In the genomic region with DNA sequence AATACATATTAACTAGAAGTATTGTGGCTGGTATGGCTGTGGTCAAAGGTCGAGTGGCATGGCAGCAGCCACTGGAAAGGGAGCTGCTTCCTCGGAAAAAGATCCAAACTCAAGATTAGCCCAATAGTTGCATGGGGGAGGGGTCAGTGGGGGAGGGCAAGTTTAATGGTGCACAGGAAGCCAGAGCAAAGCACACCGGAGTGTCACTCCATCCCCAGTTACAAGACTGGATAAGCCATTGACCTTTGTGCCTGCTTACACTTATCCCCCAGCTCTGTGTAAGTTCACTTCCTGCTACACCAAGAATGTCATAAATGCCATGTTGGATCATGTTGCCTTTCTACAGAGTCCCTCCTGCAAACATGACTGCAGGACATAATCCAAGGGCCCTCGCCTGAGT, we compare ENCODE assay signal across 18 mouse cellular contexts. TPM values are rescaled to one million over a fixed set of nuclear protein-coding genes. Genes with fewer than 3 reads are reported as not detected.
DNase-seq lines count a peak whose midpoint lies in the region; ATAC-seq and TF ChIP-seq lines count a peak whose summit lies in the region.
"Had no signal": no experiment of that assay in that cellular context is flagged by ENCODE, and none has a peak within 500 bp of the region (broad histone marks: within the 10 kb centered on the region; RNA-seq: fewer than 3 reads in every experiment).

No protein-coding gene starts in this region.

- no peak for TF ChIP-seq EP300 in stomach, postnatal 0 days (optimal IDR thresholded peaks at IDR 0.05)

- H3K4me1 ChIP-seq in midbrain, embryonic 13.5 days (replicated peaks): peaks cover 91% of the 10 kb centered on the region
- H3K4me1 ChIP-seq in midbrain, embryonic 16.5 days (ENCODE audit: control insufficient read depth, insufficient read depth, low read length): peaks cover 37% of the 10 kb centered on the region
- H3K4me1 ChIP-seq in kidney, embryonic 14.5 days (ENCODE audit: control insufficient read depth, insufficient read depth, low read length): peaks cover 31% of the 10 kb centered on the region
- H3K4me1 ChIP-seq in liver, embryonic 11.5 days (replicated peaks; ENCODE audit: control insufficient read depth, insufficient read depth, low read length): peaks cover 16% of the 10 kb centered on the region
- peaks cover 16% of the 10 kb centered on the region for H3K4me1 ChIP-seq in stomach, postnatal 0 days (replicated peaks; ENCODE audit: control insufficient read depth, insufficient read depth)

- H3K27ac ChIP-seq in midbrain, embryonic 13.5 days: no peak overlapping the region
- H3K27ac ChIP-seq in midbrain, embryonic 16.5 days (ENCODE audit: low read length): no peak overlapping the region
- 0 out of 2 replicates have a peak overlapping the region, but pooled peaks have one; percentile 9 for H3K27ac ChIP-seq in kidney, embryonic 14.5 days (ENCODE audit: low read depth, low read length)
- no peak overlapping the region for H3K27ac ChIP-seq in liver, embryonic 11.5 days (ENCODE audit: low read depth, low read length)
- no peak overlapping the region for H3K27ac ChIP-seq in stomach, postnatal 0 days (replicated peaks)
- H3K27ac ChIP-seq: embryonic facial prominence, embryonic 13.5 days; forebrain, embryonic 12.5 days; gastrocnemius, adult 2 months; layer of hippocampus, adult 2 months had no signal

- WGBS in midbrain, embryonic 13.5 days: 44% methylated on average over 4 of the region's 4 CpGs
- WGBS in midbrain, embryonic 16.5 days: 47% methylated on average over 4 of the region's 4 CpGs
- WGBS in kidney, embryonic 14.5 days: 31% methylated on average over 4 of the region's 4 CpGs
- 42% methylated on average over 4 of the region's 4 CpGs for WGBS in liver, embryonic 11.5 days
- WGBS in stomach, postnatal 0 days: 37% methylated on average over 4 of the region's 4 CpGs

- H3K4me3 ChIP-seq in midbrain, embryonic 13.5 days (replicated peaks): no peak overlapping the region
- no peak overlapping the region for H3K4me3 ChIP-seq in midbrain, embryonic 16.5 days (ENCODE audit: low read depth, low read length)
- H3K4me3 ChIP-seq in kidney, embryonic 14.5 days (ENCODE audit: low read length): no peak overlapping the region
- H3K4me3 ChIP-seq in liver, embryonic 11.5 days (ENCODE audit: low read depth, low read length): no peak overlapping the region
- H3K4me3 ChIP-seq in stomach, postnatal 0 days (ENCODE audit: low read depth, low read length): no peak overlapping the region
- H3K4me3 ChIP-seq: embryonic facial prominence, embryonic 13.5 days; forebrain, embryonic 12.5 days; gastrocnemius, adult 2 months; layer of hippocampus, adult 2 months had no signal

- H3K36me3 ChIP-seq in midbrain, embryonic 13.5 days: peaks cover 52% of the 10 kb centered on the region
- peaks cover 14% of the 10 kb centered on the region for H3K36me3 ChIP-seq in midbrain, embryonic 16.5 days (ENCODE audit: control insufficient read depth, insufficient read depth, low read length)
- peaks cover 38% of the 10 kb centered on the region for H3K36me3 ChIP-seq in kidney, embryonic 14.5 days (ENCODE audit: control insufficient read depth, insufficient read depth, low read length)
- peaks cover 8% of the 10 kb centered on the region for H3K36me3 ChIP-seq in liver, embryonic 11.5 days (ENCODE audit: control insufficient read depth, insufficient read depth, low read length)
- peaks cover 14% of the 10 kb centered on the region for H3K36me3 ChIP-seq in stomach, postnatal 0 days (ENCODE audit: control insufficient read depth, insufficient read depth, low read length)

- TF ChIP-seq CTCF in stomach, postnatal 0 days (IDR thresholded peaks at IDR 0.05; ENCODE audit: low read depth): no peak

- no peak for DNase-seq in liver, embryonic 11.5 days (ENCODE audit: low spot score)
- DNase-seq in stomach, postnatal 0 days (ENCODE audit: low spot score): peak; percentile 32
- no peak for DNase-seq in spleen, postnatal 4 days (ENCODE audit: low spot score in 2 of 2)
- DNase-seq in spleen, postnatal 10 days (ENCODE audit: low spot score in 2 of 2): no peak
- no peak for DNase-seq in lung, adult 18-20 months
- DNase-seq: B cell, adult 2 months; cerebellum, adult 8-10 months; gastrocnemius, adult 2 months; lung, postnatal 14 days; right cerebral cortex, adult 18-20 months had no signal

- H3K9me3 ChIP-seq in midbrain, embryonic 13.5 days: no peaks in the 10 kb centered on the region
- no peaks in the 10 kb centered on the region for H3K9me3 ChIP-seq in midbrain, embryonic 16.5 days (replicated peaks; ENCODE audit: control insufficient read depth, low read length, poor library complexity, severe bottlenecking)
- H3K9me3 ChIP-seq in kidney, embryonic 14.5 days (ENCODE audit: control insufficient read depth, low read length): no peaks in the 10 kb centered on the region
- no peaks in the 10 kb centered on the region for H3K9me3 ChIP-seq in liver, embryonic 11.5 days (ENCODE audit: control insufficient read depth, low read length)
- H3K9me3 ChIP-seq in stomach, postnatal 0 days (ENCODE audit: control insufficient read depth, low read length): no peaks in the 10 kb centered on the region
- H3K9me3 ChIP-seq: embryonic facial prominence, embryonic 13.5 days; forebrain, embryonic 12.5 days had no signal

- no peaks in the 10 kb centered on the region for H3K27me3 ChIP-seq in midbrain, embryonic 13.5 days
- H3K27me3 ChIP-seq in midbrain, embryonic 16.5 days (ENCODE audit: control insufficient read depth, insufficient read depth, low read depth, low read length): no peaks in the 10 kb centered on the region
- H3K27me3 ChIP-seq in kidney, embryonic 14.5 days (ENCODE audit: control insufficient read depth, insufficient read depth, low read length): no peaks in the 10 kb centered on the region; the same call in 1 of the 2 replicates
- no peaks in the 10 kb centered on the region for H3K27me3 ChIP-seq in liver, embryonic 11.5 days (replicated peaks; ENCODE audit: control insufficient read depth, insufficient read depth, low read length)
- no peaks in the 10 kb centered on the region for H3K27me3 ChIP-seq in stomach, postnatal 0 days (ENCODE audit: control insufficient read depth, insufficient read depth, low read length)
- H3K27me3 ChIP-seq: embryonic facial prominence, embryonic 13.5 days; forebrain, embryonic 12.5 days had no signal

- peak overlapping the region; percentile 17; the same call in 1 of the 2 replicates for H3K4me2 ChIP-seq in midbrain, embryonic 13.5 days (replicated peaks)
- no peak overlapping the region for H3K4me2 ChIP-seq in midbrain, embryonic 16.5 days (ENCODE audit: low read length)
- no peak overlapping the region for H3K4me2 ChIP-seq in kidney, embryonic 14.5 days (replicated peaks; ENCODE audit: low read depth, low read length)
- no peak overlapping the region for H3K4me2 ChIP-seq in liver, embryonic 11.5 days
- H3K4me2 ChIP-seq in stomach, postnatal 0 days (replicated peaks; ENCODE audit: low read depth): no peak overlapping the region
- H3K4me2 ChIP-seq: embryonic facial prominence, embryonic 13.5 days; forebrain, embryonic 12.5 days; heart, embryonic 11.5 days had no signal

- no peak overlapping the region for H3K9ac ChIP-seq in midbrain, embryonic 13.5 days (replicated peaks)
- no peak overlapping the region for H3K9ac ChIP-seq in midbrain, embryonic 16.5 days (ENCODE audit: low read depth, low read length)
- no peak overlapping the region for H3K9ac ChIP-seq in kidney, embryonic 14.5 days (ENCODE audit: low read depth, low read length)
- no peak overlapping the region for H3K9ac ChIP-seq in liver, embryonic 11.5 days (ENCODE audit: low read depth, low read length)
- no peak overlapping the region for H3K9ac ChIP-seq in stomach, postnatal 0 days (ENCODE audit: low read length)
- H3K9ac ChIP-seq: embryonic facial prominence, embryonic 13.5 days; forebrain, embryonic 12.5 days had no signal

- ATAC-seq in midbrain, embryonic 13.5 days: no peak
- ATAC-seq in midbrain, embryonic 16.5 days: no peak
- no peak for ATAC-seq in kidney, embryonic 14.5 days (ENCODE audit: low FRiP score, low TSS enrichment)
- ATAC-seq in liver, embryonic 11.5 days (replicated peaks; ENCODE audit: low FRiP score): peak; percentile 45; the same call in 1 of the 2 replicates
- peak; percentile 78 for ATAC-seq in stomach, postnatal 0 days (ENCODE audit: low FRiP score, low TSS enrichment)
- ATAC-seq: activated CD4-positive, CD25-positive, alpha-beta regulatory T cell, adult 4 months had no signal

RNA-seq across cellular contexts. Expression of a gene that starts 11.2 kb away (rescaled TPM):
- 325 and 347 TPM in 2 replicates for polyA plus RNA-seq in midbrain, embryonic 13.5 days (2015; fragmentation: Nextera tagmentation; extraction: Ambion mirVana)
- 157 and 180 TPM in 2 replicates for polyA plus RNA-seq in midbrain, embryonic 16.5 days (2015; fragmentation: Nextera tagmentation; extraction: Ambion mirVana)
- polyA plus RNA-seq in kidney, embryonic 14.5 days (2014; fragmentation: Nextera tagmentation; extraction: Ambion mirVana): 23.8 and 41.5 TPM in 2 replicates
- polyA plus RNA-seq in liver, embryonic 11.5 days (2014; fragmentation: Nextera tagmentation; extraction: Ambion mirVana): 33.1 and 35.1 TPM in 2 replicates
- 34.5 and 37.0 TPM in 2 replicates for polyA plus RNA-seq in stomach, postnatal 0 days (2015; fragmentation: Nextera tagmentation; extraction: Ambion mirVana)

Comparison
In these comparisons a context has a peak if more than half of its experiments do, and no peak if none do; other contexts are left out.
1. ATAC-seq: peak in liver, embryonic 11.5 days (single experiment) and stomach, postnatal 0 days (single experiment); none in midbrain, embryonic 13.5 days (single experiment), midbrain, embryonic 16.5 days (single experiment) and kidney, embryonic 14.5 days (single experiment).